Mouse (Mus musculus) left cerebral cortex, adult 2 months (tissue): ENCODE data around the gene Lnx2. TPM values are rescaled to one million over a fixed set of nuclear protein-coding genes. Genes with fewer than 3 reads are reported as not detected.

ENCODE experiments used
- DNase-seq, 2 experiments: peaks; one replicate each; pipeline ENCODE4 v3.0.0; 2021 to 2022; ENCODE audit warnings: low spot score in 2 of 2, mixed read lengths in 1 of 2; ENCODE audit errors: extremely low spot score in 1 of 2
- H3K27ac ChIP-seq: fragments of 200-600 bp; 2 replicates; pipeline ENCODE4 v1.8.1; 2022
- H3K4me3 ChIP-seq: fragments of 200-600 bp; 2 replicates; pipeline ENCODE4 v1.8.1; 2022
- CTCF ChIP-seq: fragments of 200-600 bp; IDR thresholded peaks from 2 replicates; pipeline ENCODE4 v1.8.1; 2022; ENCODE audit warnings: antibody characterized with exemption, mild to moderate bottlenecking, moderate library complexity
- intact Hi-C: fragments of 180-260 bp; cut with DNase I; formaldehyde crosslinking; loops from one replicate; pipeline ENCODE4 v1.15.1; 2025
- total RNA-seq, 2 experiments: library from RNA; stranded (reverse); gene quantifications; 2 replicates each; pipeline ENCODE4 v1.2.3; 2021

The Lnx2 gene
- total RNA-seq, 2 experiments from 2014 or later = 5.8 to 6.3 TPM

DNA sequence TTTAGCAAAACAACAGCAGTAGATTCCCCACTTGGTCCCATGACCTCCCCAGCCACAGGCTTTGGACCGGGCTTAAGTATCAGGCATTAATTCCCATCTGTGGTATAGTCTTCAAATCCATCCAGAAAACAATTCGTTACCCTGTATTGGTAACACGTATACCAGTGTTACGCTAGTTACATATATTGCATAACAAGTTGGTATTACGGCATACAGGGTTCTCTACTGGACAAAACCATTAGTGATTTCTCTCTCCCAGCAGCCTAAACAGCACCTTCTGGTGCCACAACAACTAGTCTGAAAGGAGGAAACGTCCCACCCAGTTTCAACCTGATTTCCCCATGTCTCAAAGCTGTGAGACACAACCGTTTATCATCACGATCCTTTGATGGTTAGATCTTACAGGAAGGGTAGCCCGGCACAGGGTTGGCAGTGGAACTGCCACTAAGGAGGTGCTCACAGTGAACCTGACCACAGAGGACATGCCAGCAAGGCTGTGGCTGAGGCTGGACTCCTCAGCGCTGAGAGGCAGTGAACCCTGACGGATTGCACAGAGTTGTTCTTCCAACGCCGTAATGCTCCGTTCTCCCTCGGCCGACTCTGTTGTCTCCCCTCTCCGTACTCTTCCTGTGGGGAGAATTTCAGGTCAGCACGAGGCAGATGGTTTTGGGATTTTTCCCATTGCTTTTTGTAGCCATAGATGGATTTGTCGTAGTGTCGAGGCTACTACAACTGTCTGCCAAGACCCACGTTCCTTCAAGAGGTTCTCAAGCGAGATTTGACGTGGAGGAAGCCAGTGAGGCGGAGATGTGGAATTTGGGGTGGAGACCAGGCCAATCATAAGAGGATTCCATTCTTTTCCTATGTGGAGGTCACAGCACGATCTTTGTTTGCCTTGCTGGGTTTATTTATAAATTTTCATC lies 102.3 kb downstream of the Lnx2 start:
- Histone ChIP-seq H3K27ac (no peak overlapping the region), H3K4me3 (no peak overlapping the region)
- intact Hi-C loops = no loop called here
- TF ChIP-seq CTCF = no peak
- no peak for DNase-seq

DNA sequence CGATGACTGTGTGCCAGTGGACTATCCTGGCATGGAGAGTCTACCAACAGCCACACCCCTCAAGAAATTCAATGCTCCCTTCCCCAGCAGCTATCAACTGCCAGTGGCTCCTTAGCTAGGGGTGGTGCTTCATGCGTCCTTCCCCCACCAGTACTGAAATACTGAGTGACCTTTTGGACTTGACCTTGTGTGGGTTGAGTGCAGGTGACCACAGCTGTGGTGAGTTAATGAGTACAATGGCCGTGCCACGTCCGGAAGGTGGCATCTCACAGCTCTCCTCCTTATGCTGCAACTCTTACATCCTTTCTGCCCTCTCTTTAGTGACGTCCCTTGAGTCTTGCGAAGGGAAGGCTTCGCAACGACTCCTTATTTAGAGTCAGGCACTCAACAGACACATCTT lies 103.0 kb downstream of the Lnx2 start:
- TF ChIP-seq CTCF = no peak
- intact Hi-C loops = no loop called here
- no peak overlapping the region for H3K27ac ChIP-seq
- no peak for DNase-seq
- H3K4me3 ChIP-seq = no peak overlapping the region

DNA sequence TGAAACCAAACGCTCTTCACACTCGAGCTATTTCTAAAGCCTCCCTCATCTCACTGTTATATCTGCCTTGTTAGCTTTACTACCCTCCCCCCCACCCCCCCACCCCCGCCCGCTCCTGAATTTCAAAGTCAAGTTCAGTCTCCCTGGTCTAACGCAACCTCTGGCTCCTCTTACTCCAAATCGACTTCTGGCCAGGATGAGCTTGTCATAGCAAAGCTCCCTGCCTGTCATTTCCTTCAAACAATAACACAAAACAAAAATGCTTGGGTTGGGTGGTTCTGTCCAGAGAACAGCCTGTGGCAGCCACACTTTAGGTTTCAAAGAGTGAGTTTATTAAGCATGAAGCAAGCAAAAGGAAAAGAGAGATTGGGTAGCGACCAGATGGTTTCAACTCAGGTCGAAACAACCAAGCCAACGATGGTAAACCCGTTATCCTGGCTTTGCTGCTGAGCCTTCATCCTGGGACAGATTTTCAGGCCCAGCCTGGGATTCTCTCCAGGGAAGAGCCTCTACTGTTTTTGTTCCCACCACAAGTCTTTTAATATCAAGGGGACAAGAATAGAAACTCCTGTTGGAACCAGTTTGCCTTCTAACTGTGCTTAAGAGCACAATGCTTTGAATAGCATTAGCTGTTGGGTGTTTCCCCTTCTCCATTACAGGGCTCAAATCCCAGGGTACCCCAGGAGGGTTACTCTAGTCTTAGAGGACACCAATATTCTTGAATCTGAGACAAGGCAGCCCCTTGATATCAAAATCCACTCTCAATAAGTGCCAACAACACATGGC lies 104.4 kb downstream of the Lnx2 start:
- H3K27ac ChIP-seq = no peak overlapping the region
- H3K4me3 ChIP-seq = no peak overlapping the region
- DNase-seq = no peak
- no peak for TF ChIP-seq CTCF
- intact Hi-C loops = no loop called here

DNA sequence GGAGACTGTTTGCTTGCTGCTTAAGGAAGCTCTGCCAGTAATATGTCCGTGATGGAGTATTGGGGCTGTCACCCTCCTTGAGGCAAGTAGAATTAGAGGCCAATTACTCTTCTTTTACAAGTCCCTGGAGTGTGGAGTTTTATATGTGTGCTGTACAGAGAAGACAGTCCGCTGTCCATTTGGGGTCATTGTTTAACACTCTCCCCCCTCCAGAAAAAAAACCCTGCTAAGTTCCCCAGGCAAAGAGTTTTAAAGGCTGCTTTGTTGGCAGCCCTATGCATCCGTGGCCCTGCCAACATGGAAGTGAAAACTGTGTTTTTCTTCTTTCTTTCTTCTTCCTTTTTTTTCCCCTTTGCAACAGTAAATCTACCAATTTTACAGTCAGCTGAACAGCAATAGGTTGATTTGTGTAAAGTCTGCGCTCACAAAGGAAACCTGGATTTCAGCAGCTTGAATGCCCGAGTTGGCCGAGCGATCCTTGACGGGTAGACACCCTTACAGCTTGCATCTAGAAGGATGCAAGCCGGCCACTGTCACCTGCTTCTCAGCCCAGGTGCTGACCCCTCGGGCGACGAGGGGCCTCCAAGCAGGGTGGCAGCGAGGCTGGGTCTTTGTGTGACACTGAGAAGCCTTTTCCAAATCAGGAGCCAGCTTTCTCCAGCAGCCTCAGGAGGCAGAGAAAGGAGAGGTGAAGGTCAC lies 107.5 kb downstream of the Lnx2 start:
- Histone ChIP-seq H3K27ac (no peak overlapping the region), H3K4me3 (no peak overlapping the region)
- DNase-seq = no peak
- intact Hi-C loops = no loop called here
- no peak for TF ChIP-seq CTCF

Other genes starting within 250 kb of the Lnx2 start
- 100 to 1,000 TPM; 165 to 172 TPM for gene Rpl21, start 243.7 kb downstream of the Lnx2 start, total RNA-seq
- gene Rasl11a, start 231.5 kb downstream of the Lnx2 start, total RNA-seq = 10 to 100 TPM in 1 of 2 experiments, 1 to 10 TPM in 1; 9.2 to 17.1 TPM
- 10 to 100 TPM; 25.3 to 26.0 TPM for gene Gtf3a, start 127.9 kb downstream of the Lnx2 start, total RNA-seq
- gene Mtif3, start 112.8 kb downstream of the Lnx2 start, total RNA-seq = 10 to 100 TPM; 18.1 to 24.9 TPM
- gene Polr1d, start 464 bp upstream of the Lnx2 start, total RNA-seq = 10 to 100 TPM; 66.8 to 67.0 TPM
- gene Gsx1, start 112.1 kb upstream of the Lnx2 start, total RNA-seq = under 1 TPM; 0.19 to 0.38 TPM
- gene Pdx1, start 193.4 kb upstream of the Lnx2 start, total RNA-seq = not detected
- not detected for gene Cdx2, start 230.7 kb upstream of the Lnx2 start, total RNA-seq
- not detected for gene Urad, start 245.9 kb upstream of the Lnx2 start, total RNA-seq